Mouse (Mus musculus): Measurements from ENCODE around the gene Gif. TPM values are rescaled to one million over a fixed set of nuclear protein-coding genes. Genes with fewer than 3 reads are reported as not detected.

Gene Gif
- polyA plus RNA-seq, 1 experiment from 2014 or later = 0.05 TPM

DNA sequence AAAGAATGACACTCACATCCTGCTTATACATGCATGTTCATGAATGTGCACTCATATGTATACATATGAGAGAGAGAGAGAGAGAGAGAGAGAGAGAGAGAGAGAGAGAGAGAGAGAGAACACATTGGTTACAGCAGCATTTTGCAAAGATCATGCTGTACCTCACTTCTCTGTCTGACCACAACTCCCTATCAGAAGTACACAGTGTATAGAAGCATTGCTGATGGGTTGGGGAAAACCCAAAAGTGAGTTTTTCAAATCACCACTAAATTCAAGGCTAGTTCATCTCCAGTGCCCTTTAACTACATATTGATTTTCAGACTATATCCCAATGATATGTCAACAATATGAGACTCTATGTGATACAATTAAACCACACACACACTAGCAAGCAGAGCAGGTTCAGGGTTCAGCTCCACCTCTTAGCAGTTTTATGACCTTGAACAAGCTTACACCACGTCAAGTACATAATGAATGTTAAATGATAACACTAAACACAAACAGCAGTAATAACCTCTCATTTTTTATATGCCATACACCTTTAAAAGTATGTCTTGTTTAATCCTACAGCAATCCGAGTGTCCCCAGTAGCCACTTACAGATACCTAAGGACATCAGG is 46.5 kb downstream of the Gif start:
- in situ Hi-C loops (cut with MboI; ENCODE audit: low pct_unique_long_range_greater_than_20kb) = loop anchor here (25.0 kb wide), 2 partner anchors 693 to 993 kb away; partner anchors contain the start of genes Lpxn and Zfp91
- ChIA-PET CTCF (no interaction called here), POLR2A (no interaction called here)
- no peak for ATAC-seq
- no peak for DNase-seq (ENCODE audit: low read depth, low spot score)
- no peak for TF ChIP-seq CTCF (IDR thresholded peaks at IDR 0.05)
- no peaks in the 10 kb centered on the region for H3K27me3 ChIP-seq

DNA sequence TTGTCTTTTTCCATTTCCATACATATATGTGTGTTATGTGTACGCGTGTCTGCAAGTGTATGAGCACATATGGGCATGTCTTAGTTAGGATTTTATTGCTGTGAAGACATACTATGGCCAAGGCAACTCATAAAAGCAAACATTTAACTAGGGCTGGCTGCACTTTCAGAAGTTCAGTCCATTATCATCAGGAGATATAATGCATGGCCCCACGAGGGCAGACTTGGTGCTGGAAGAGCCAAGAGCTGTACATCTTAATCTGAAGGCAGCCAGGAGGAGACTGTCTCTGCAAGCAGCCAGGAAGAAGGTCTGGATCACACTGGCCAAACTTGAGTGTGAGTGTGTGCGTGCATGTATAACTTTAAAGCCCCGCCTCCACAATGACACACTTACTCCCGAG is 47.1 kb downstream of the Gif start:
- TF ChIP-seq CTCF (IDR thresholded peaks at IDR 0.05) = no peak
- no peak for ATAC-seq
- DNase-seq (ENCODE audit: low read depth, low spot score) = no peak
- no peaks in the 10 kb centered on the region for H3K27me3 ChIP-seq
- CTCF ChIA-PET = no interaction called here
- POLR2A ChIA-PET = no interaction called here
- in situ Hi-C loops (cut with MboI; ENCODE audit: low pct_unique_long_range_greater_than_20kb) = loop anchor here (25.0 kb wide), 2 partner anchors 693 to 993 kb away; partner anchors contain the start of genes Lpxn and Zfp91

DNA sequence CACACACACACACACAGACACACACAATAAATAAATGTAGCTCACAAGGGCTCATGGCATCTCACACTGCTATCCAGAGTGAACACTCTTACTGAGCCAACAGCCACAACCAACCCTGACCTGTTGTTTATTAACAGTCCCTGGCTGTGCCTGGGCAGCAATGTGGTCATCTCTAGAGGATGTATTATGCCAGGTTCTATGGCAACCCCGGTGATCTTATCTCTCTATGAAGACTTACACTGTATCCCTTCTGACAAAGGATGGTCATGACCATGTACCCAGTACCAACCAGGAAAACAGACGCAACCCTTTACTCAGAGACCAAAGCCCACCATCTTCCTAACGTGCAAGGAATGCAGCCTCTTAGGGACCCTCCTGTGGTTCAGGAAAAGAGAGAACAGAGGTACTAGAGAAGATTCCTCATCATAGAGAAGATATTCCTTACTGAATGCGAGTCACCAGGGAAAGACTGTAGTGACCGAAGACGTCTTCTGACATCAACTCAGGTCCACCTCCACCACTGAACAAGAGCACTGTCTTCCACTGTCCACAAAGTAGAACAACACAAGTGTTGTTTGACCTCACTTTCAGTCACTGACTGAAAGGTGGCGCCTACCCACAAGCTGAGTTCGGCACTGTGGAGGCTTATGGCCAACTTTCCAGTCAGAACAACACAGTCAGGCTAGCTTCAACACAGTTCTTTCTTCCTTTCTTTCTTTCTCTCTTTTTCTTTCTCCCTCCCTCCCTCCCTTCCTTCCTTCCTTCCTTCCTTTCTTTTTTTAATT is 53.4 kb downstream of the Gif start:
- DNase-seq (ENCODE audit: low read depth, low spot score) = no peak
- H3K27me3 ChIP-seq = no peaks in the 10 kb centered on the region
- TF ChIP-seq CTCF (IDR thresholded peaks at IDR 0.05) = no peak
- CTCF ChIA-PET = interaction anchor here (1.1 kb wide), 1 partner anchor 22 kb away, joined by 3 read pairs; no protein-coding TSS in a partner anchor
- POLR2A ChIA-PET = no interaction called here
- in situ Hi-C loops (cut with MboI; ENCODE audit: low pct_unique_long_range_greater_than_20kb) = no loop called here
- peak; percentile 95 for ATAC-seq

GRCm38 (mm10) chr19:11804423-11804822 is 57.1 kb downstream of the Gif start:
- DNase-seq (ENCODE audit: low read depth, low spot score) (no peak), ATAC-seq (no peak)
- in situ Hi-C loops (cut with MboI; ENCODE audit: low pct_unique_long_range_greater_than_20kb) = no loop called here
- CTCF ChIA-PET = interaction anchor here (1.2 to 1.8 kb wide), 5 partner anchors 17 to 63 kb away, joined by 3 to 5 read pairs (median 3); no protein-coding TSS in a partner anchor
- POLR2A ChIA-PET = no interaction called here
- TF ChIP-seq CTCF (IDR thresholded peaks at IDR 0.05) = no peak
- no peaks in the 10 kb centered on the region for H3K27me3 ChIP-seq

- CTCF ChIA-PET = interaction anchor here (0.8 to 3.7 kb wide), 4 partner anchors 8 to 100 kb away, joined by 3 to 16 read pairs (median 3); no protein-coding TSS in a partner anchor
- no peak for TF ChIP-seq CTCF (IDR thresholded peaks at IDR 0.05)
- H3K27me3 ChIP-seq = no peaks in the 10 kb centered on the region
- POLR2A ChIA-PET = no interaction called here
- no peak for ATAC-seq
- no peak for DNase-seq (ENCODE audit: low read depth, low spot score)
- in situ Hi-C loops (cut with MboI; ENCODE audit: low pct_unique_long_range_greater_than_20kb) = no loop called here
Observed at GRCm38 (mm10) chr19:11807251-11807650, 59.9 kb downstream of the Gif start.

GRCm38 (mm10) chr19:11807822-11808221 is 60.5 kb downstream of the Gif start:
- H3K27me3 ChIP-seq = no peaks in the 10 kb centered on the region
- CTCF ChIA-PET = interaction anchor here (0.8 to 3.7 kb wide), 2 partner anchors 10 to 13 kb away, joined by 3 to 16 read pairs; no protein-coding TSS in a partner anchor
- DNase-seq (ENCODE audit: low read depth, low spot score) (no peak), ATAC-seq (no peak)
- POLR2A ChIA-PET = no interaction called here
- in situ Hi-C loops (cut with MboI; ENCODE audit: low pct_unique_long_range_greater_than_20kb) = no loop called here
- TF ChIP-seq CTCF (IDR thresholded peaks at IDR 0.05) = no peak

- DNase-seq (ENCODE audit: low read depth, low spot score) (no peak), ATAC-seq (no peak)
- no peaks in the 10 kb centered on the region for H3K27me3 ChIP-seq
- TF ChIP-seq CTCF (IDR thresholded peaks at IDR 0.05) = no peak
- in situ Hi-C loops (cut with MboI; ENCODE audit: low pct_unique_long_range_greater_than_20kb) = no loop called here
- POLR2A ChIA-PET = interaction anchor here (1.4 kb wide), 1 partner anchor 10 kb away, joined by 3 read pairs; no protein-coding TSS in a partner anchor
- CTCF ChIA-PET = interaction anchor here (0.9 to 3.7 kb wide), 4 partner anchors 9 to 28 kb away, joined by 3 to 16 read pairs (median 4); no protein-coding TSS in a partner anchor
Observed at GRCm38 (mm10) chr19:11808452-11808851, 61.1 kb downstream of the Gif start.

- CTCF ChIA-PET = interaction anchor here (0.6 to 1.8 kb wide), 3 partner anchors 10 to 38 kb away, joined by 3 to 8 read pairs (median 3); no protein-coding TSS in a partner anchor
- in situ Hi-C loops (cut with MboI; ENCODE audit: low pct_unique_long_range_greater_than_20kb) = no loop called here
- POLR2A ChIA-PET = no interaction called here
- ATAC-seq (no peak), DNase-seq (ENCODE audit: low read depth, low spot score) (no peak)
- TF ChIP-seq CTCF (IDR thresholded peaks at IDR 0.05) = no peak
- no peaks in the 10 kb centered on the region for H3K27me3 ChIP-seq
Observed at GRCm38 (mm10) chr19:11810003-11810758, 62.8 kb downstream of the Gif start.

DNA sequence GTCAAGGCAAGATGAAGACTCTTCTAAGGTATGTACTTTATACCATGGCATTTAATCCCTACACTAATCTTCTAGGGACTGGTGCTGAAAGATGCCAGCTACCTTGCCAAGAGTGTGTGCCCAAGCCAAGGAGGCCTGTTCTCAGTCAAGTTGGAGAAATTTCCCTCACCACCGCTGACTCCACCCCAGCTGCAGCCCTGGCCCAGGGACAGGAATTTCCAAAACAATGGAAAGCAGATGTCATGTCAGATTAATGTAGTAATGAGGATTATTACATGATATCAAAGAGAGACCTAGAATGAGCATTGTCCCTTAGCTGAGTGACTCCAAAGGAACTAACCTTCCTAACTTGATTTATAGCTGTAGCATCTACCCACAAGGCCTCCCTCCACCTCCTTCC is 63.5 kb downstream of the Gif start:
- DNase-seq (ENCODE audit: low read depth, low spot score) = no peak
- POLR2A ChIA-PET = no interaction called here
- CTCF ChIA-PET = interaction anchor here (1.1 to 1.8 kb wide), 2 partner anchors 9 to 33 kb away, joined by 3 to 8 read pairs; no protein-coding TSS in a partner anchor
- ATAC-seq = no peak
- no peaks in the 10 kb centered on the region for H3K27me3 ChIP-seq
- no peak for TF ChIP-seq CTCF (IDR thresholded peaks at IDR 0.05)
- in situ Hi-C loops (cut with MboI; ENCODE audit: low pct_unique_long_range_greater_than_20kb) = no loop called here

DNA sequence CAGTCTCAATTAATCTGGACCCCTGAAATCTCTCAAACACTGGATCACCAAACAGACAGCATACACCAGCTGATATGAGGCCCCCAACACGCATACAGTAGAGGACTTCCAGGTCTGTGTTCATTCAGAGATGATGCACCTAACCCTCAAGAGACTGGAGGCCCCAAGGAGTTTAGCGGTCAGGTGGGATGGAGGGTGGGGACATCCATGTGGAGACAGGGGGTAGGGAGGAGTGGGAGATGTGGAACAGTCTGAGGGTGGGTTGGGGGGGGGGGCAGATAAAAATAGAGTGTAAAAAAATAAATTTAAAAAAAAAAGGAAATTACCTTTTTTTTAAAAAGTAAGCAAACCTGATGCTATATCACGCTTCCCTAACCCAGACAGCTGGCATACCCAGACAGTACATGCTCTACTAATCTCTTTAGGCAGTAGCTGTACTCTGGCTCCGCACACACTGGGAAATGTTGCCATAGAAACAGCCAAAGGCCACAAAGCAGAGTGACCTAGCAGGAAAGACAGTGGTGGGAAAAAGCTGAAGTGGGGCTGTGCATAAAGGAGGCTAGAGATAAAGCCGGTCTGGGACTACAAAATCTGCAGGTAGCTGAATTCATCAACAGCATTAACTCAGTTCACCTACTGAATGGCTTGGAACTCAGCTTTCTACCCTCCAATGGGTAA is 64.5 kb downstream of the Gif start:
- DNase-seq (ENCODE audit: low read depth, low spot score) (no peak), ATAC-seq (no peak)
- in situ Hi-C loops (cut with MboI; ENCODE audit: low pct_unique_long_range_greater_than_20kb) = no loop called here
- no peak for TF ChIP-seq CTCF (IDR thresholded peaks at IDR 0.05)
- H3K27me3 ChIP-seq = no peaks in the 10 kb centered on the region
- POLR2A ChIA-PET = interaction anchor here (0.8 kb wide), 1 partner anchor 9 kb away, joined by 3 read pairs; no protein-coding TSS in a partner anchor
- CTCF ChIA-PET = interaction anchor here (0.8 kb wide), 1 partner anchor 9 kb away, joined by 3 read pairs; no protein-coding TSS in a partner anchor

Other genes starting within 250 kb of the Gif start
- not detected for gene Ms4a6b, start 231.0 kb upstream of the Gif start, polyA plus RNA-seq (2021)
- gene Ms4a4d, start 210.8 kb upstream of the Gif start, polyA plus RNA-seq (2021) = 0.04 TPM
- gene Ms4a6d, start 142.7 kb upstream of the Gif start, polyA plus RNA-seq (2021) = 0.35 TPM
- 89.6 TPM for gene Ms4a2, start 123.8 kb upstream of the Gif start, polyA plus RNA-seq (2021)
- 0.99 TPM for gene Ms4a3, start 106.7 kb upstream of the Gif start, polyA plus RNA-seq (2021)
- gene Oosp2, start 87.0 kb upstream of the Gif start, polyA plus RNA-seq (2021) = not detected
- not detected for gene Oosp1, start 56.4 kb upstream of the Gif start, polyA plus RNA-seq (2021)
- gene Oosp3, start 50.5 kb upstream of the Gif start, polyA plus RNA-seq (2021) = not detected
- 76.0 TPM for gene Mrpl16, start 22.8 kb downstream of the Gif start, polyA plus RNA-seq (2021)
- 45.4 TPM for gene Stx3, start 71.8 kb downstream of the Gif start, polyA plus RNA-seq (2021)
- 1.1 TPM for gene Olfr1417, start 91.7 kb downstream of the Gif start, polyA plus RNA-seq (2021)
- gene Olfr1418, start 113.5 kb downstream of the Gif start, polyA plus RNA-seq (2021) = 0.33 TPM
- not detected for gene Olfr1419, start 127.6 kb downstream of the Gif start, polyA plus RNA-seq (2021)
- gene Olfr1420, start 139.0 kb downstream of the Gif start, polyA plus RNA-seq (2021) = 0.12 TPM
- gene Patl1, start 164.8 kb downstream of the Gif start, polyA plus RNA-seq (2021) = 39.7 TPM
- 104 TPM for gene Osbp, start 218.4 kb downstream of the Gif start, polyA plus RNA-seq (2021)